Mouse (Mus musculus) bone marrow, adult 2 months (tissue): ENCODE measurements at regions not wholly inside any gene's neighbourhood (a gene's known extent, or its start where the extent isn't known, plus 50 kb on each side); places are given as distances from the start of the nearest gene placed in this dataset.

Source experiments
- H3K27ac ChIP-seq: fragments of 200-500 bp; 2 replicates; pipeline ENCODE4 v1.5.1; 2012; ENCODE audit warnings: low read depth, mild to moderate bottlenecking, control low read depth, inconsistent platforms, low read length; ENCODE audit not compliant: control insufficient read depth, poor library complexity, insufficient read depth
- H3K4me1 ChIP-seq: fragments of 200-500 bp; 2 replicates; pipeline ENCODE4 v1.6.1; 2011; ENCODE audit warnings: low read length; ENCODE audit not compliant: control insufficient read depth, insufficient read depth
- H3K4me3 ChIP-seq: fragments of 200-500 bp; replicated peaks from 2 replicates; pipeline ENCODE3; 2011; ENCODE audit warnings: mild to moderate bottlenecking, low read depth, low read length, control low read depth; ENCODE audit not compliant: control insufficient read depth
- CTCF ChIP-seq: fragments of 200-500 bp; IDR thresholded peaks from 2 replicates; pipeline ENCODE4 v1.5.1; 2011; ENCODE audit warnings: low read length, control low read depth; ENCODE audit not compliant: control insufficient read depth, insufficient read depth
- POLR2A ChIP-seq: fragments of 200-500 bp; IDR thresholded peaks from 2 replicates; pipeline ENCODE4 v1.6.1; 2011; ENCODE audit warnings: low read depth, mild to moderate bottlenecking, control low read depth, low read length, borderline replicate concordance; ENCODE audit not compliant: control insufficient read depth
- WGBS: fragments of 180-500 bp; shearing (Covaris S2); methylation state at CpG from one replicate; pipeline ENCODE4 v1.1.7; 2018; 5-methylcytosine and 5-hydroxymethylcytosine counted together

- no peak overlapping the region for H3K4me3 ChIP-seq
- H3K4me1 ChIP-seq: no peaks in the 10 kb centered on the region
- WGBS: 71% methylated on average over 3 of the region's 3 CpGs
- no peak overlapping the region for H3K27ac ChIP-seq
- TF ChIP-seq CTCF (no peak), POLR2A (no peak)
Measured at GRCm38 (mm10) chr1:73500671-73501070, 485.0 kb upstream of the Tnp1 start.

- H3K4me1 ChIP-seq: no peaks in the 10 kb centered on the region
- H3K27ac ChIP-seq: no peak overlapping the region
- H3K4me3 ChIP-seq: no peak overlapping the region
- TF ChIP-seq POLR2A: no peak
- TF ChIP-seq CTCF: no peak
Measured at GRCm38 (mm10) chr1:73495971-73496749, 480.5 kb upstream of the Tnp1 start.

GRCm38 (mm10) chr1:73481956-73482355 lies 466.2 kb upstream of the Tnp1 start:
- H3K4me1 ChIP-seq: no peaks in the 10 kb centered on the region
- no peak overlapping the region for H3K27ac ChIP-seq
- H3K4me3 ChIP-seq: no peak overlapping the region
- no peak for TF ChIP-seq POLR2A
- TF ChIP-seq CTCF: no peak
- WGBS: 70% methylated on average over 2 of the region's 2 CpGs

DNA sequence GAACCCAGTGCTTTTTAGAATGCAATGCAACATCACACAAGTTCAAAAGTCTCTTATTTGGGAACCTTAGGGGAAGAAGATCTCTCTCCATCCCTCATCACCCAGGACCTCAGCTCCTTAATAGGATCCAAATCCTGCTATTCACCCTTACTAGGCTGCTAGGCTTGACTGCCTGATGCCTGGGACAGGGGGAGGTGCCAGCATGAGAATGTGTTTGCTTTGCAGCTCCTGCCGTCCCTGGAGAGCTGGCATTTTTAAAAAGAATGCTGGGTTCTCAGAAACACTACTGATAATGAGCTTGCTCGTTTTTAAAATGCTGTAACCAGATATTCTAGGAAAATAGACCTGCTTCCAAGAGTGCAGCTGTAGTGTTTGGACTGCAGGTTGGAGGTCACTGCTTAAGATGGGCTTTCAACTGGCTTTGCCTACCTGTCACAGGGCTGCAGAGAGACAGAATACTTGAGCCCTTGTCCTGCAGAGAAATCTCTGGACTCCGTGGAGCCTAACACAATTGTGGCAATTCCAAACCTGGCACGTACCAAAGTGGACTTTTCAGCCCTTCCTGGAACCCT lies 463.7 kb upstream of the Tnp1 start:
- Histone ChIP-seq H3K27ac (no peak overlapping the region), H3K4me3 (no peak overlapping the region), H3K4me1 (no peaks in the 10 kb centered on the region)
- TF ChIP-seq CTCF: no peak
- TF ChIP-seq POLR2A: no peak
- 60% methylated on average over 4 of the region's 4 CpGs for WGBS

DNA sequence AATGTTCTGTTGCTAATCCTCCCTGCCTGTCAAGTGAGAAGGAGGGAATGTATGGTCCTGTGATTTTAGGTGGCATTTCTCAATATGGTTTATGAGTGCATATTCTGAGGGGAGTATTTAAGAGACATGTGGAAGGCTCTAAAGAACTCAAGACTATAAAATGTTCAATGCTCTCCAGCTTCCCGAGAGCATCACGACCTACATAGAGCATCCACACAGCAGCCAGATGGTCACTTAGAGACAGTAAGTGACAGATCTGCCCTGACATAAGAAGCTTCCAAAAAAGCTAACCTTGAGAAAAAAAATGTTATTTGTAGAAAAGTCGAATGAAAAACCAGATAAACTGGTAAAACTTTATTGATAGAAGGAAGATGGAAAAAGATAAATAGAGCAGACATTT lies 444.9 kb upstream of the Tnp1 start:
- no peak overlapping the region for H3K4me3 ChIP-seq
- TF ChIP-seq POLR2A (no peak), CTCF (no peak)
- 82% methylated on average over 3 of the region's 3 CpGs for WGBS
- H3K27ac ChIP-seq: no peak overlapping the region
- H3K4me1 ChIP-seq: no peaks in the 10 kb centered on the region

DNA sequence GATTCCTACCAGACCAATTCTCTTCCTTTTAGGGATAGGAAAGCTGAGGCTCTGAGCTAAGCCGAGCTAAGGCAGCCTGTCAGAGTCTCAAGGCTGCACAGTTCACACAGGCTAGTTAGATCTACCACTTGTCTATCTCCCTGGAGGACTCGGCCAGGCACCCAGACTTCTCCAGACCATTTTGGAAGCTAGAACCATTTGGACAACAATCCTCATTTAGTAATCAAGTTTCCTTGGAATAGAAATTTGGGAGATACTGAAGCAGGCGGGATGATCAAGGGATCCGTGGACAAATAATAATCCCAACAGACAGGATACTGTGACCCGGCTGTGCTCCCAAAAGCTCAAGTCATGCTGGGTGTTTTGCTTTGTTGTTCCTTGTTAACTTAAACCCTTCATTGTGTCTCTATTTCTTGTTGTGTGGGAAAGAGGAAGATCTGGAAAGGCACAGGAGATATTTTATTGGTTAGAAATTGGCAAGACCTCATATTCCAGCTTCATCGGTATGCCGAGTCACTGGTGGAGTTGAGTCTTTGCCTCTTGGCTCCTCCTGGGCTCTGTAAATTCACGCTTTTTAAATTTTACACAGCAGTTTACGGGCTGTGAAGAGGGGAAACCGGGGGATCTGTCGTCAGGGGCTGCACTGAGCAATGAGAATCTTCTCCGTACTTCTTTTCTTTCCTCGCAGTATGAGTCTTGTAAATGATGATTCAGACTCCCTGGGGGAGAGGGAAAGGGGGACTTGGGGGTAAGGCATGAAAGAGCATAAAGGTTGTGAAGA lies 444.2 kb upstream of the Tnp1 start:
- 76% methylated on average over 13 of the region's 13 CpGs for WGBS
- TF ChIP-seq CTCF: no peak
- no peak for TF ChIP-seq POLR2A
- Histone ChIP-seq H3K4me1 (no peaks in the 10 kb centered on the region), H3K27ac (no peak overlapping the region), H3K4me3 (no peak overlapping the region)

GRCm38 (mm10) chr1:73457261-73457660 lies 441.6 kb upstream of the Tnp1 start:
- H3K4me3 ChIP-seq: no peak overlapping the region
- no peaks in the 10 kb centered on the region for H3K4me1 ChIP-seq
- no peak for TF ChIP-seq CTCF
- no peak for TF ChIP-seq POLR2A
- WGBS: 71% methylated on average over 2 of the region's 2 CpGs
- H3K27ac ChIP-seq: no peak overlapping the region

DNA sequence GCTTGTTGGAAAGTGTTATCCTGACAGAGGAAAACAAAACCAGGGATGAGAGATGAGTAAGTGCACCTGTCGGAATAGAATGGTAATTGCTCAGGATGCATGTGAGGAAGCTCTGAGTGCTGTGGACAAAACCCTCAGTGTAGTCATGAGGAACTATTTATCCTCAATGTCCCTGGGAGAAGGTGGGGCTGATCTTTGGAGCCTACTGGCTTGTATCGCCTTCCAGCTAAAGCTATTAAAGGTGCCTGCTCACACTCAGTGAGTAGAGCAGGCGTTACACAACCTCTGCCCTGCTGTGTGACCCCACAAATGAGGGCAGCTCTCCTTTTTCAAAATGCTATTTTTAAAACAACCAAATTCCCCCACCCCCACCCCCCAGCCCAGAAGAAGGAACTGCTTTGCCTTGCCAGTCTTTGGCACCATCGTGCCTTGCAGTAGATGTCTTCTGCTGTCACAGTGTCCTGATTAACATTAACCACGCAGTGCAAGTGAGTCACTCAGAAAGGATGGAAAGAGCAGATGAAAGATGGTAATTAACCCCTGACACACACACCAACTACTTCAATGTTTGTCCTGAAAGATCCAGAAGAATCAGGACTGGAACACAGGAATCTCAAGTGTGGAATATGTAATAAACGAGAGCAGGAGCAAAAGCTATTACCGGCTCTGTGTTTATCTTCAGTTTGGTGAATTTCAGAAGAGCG lies 440.8 kb upstream of the Tnp1 start:
- H3K4me3 ChIP-seq: no peak overlapping the region
- H3K27ac ChIP-seq: no peak overlapping the region
- no peaks in the 10 kb centered on the region for H3K4me1 ChIP-seq
- WGBS: 70% methylated on average over 8 of the region's 8 CpGs
- TF ChIP-seq POLR2A (no peak), CTCF (no peak)
